Mouse (Mus musculus) lung, postnatal 14 days (tissue): ENCODE data around the gene Sult1e1.

ENCODE experiments used
- DNase-seq: peaks from one replicate; pipeline ENCODE4 v3.0.0; 2021

Gene Sult1e1

GRCm38 (mm10) chr5:87591494-87591893 lies at the start of gene Sult1e1:
TSS of gene Sult1e1 (minus strand) at chr5:87591594.
- DNase-seq = no peak

GRCm38 (mm10) chr5:87622681-87623080 lies 31.3 kb upstream of the Sult1e1 start:
- DNase-seq = no peak

- no peak for DNase-seq
These were observed 23.7 kb upstream of the Sult1e1 start for GRCm38 (mm10) chr5:87615128-87615390.

- no peak for DNase-seq
These were observed 23.2 kb upstream of the Sult1e1 start for GRCm38 (mm10) chr5:87614364-87615127.

GRCm38 (mm10) chr5:87601018-87601417 lies 9.6 kb upstream of the Sult1e1 start:
- DNase-seq = no peak

- no peak for DNase-seq
These were observed 6.5 kb upstream of the Sult1e1 start for GRCm38 (mm10) chr5:87597891-87598290.

- DNase-seq = no peak
These were observed 1.5 kb downstream of the Sult1e1 start for GRCm38 (mm10) chr5:87589916-87590315.

GRCm38 (mm10) chr5:87580389-87580788 lies 11.0 kb downstream of the Sult1e1 start:
- no peak for DNase-seq

GRCm38 (mm10) chr5:87574174-87574573 lies 17.2 kb downstream of the Sult1e1 start:
- DNase-seq = no peak

- DNase-seq = no peak
These were observed 17.9 kb downstream of the Sult1e1 start for GRCm38 (mm10) chr5:87573490-87573889.

GRCm38 (mm10) chr5:87572781-87573180 lies 18.6 kb downstream of the Sult1e1 start:
- no peak for DNase-seq

GRCm38 (mm10) chr5:87568845-87569244 lies 22.5 kb downstream of the Sult1e1 start, which contains the start of gene Sult1d1:
TSS of gene Sult1d1 (minus strand) at chr5:87569027.
- no peak for DNase-seq

GRCm38 (mm10) chr5:87567306-87567705 lies 24.1 kb downstream of the Sult1e1 start:
- DNase-seq = no peak

- DNase-seq = no peak
These were observed 28.4 kb downstream of the Sult1e1 start for GRCm38 (mm10) chr5:87562966-87563365.

- no peak for DNase-seq
These were observed 28.9 kb downstream of the Sult1e1 start for GRCm38 (mm10) chr5:87562526-87562925.

GRCm38 (mm10) chr5:87560145-87560544 lies 31.2 kb downstream of the Sult1e1 start:
- no peak for DNase-seq

GRCm38 (mm10) chr5:87550935-87551334 lies 40.5 kb downstream of the Sult1e1 start:
- DNase-seq = no peak

GRCm38 (mm10) chr5:87538111-87538510 lies 53.3 kb downstream of the Sult1e1 start, which contains the start of gene Sult1b1:
TSS of gene Sult1b1 (minus strand) at chr5:87538195.
- no peak for DNase-seq

- DNase-seq = no peak
These were observed 55.3 kb downstream of the Sult1e1 start for GRCm38 (mm10) chr5:87535994-87536644.

GRCm38 (mm10) chr5:87532288-87532687 lies 59.1 kb downstream of the Sult1e1 start:
- no peak for DNase-seq
